Mouse (Mus musculus) ovary, postnatal 10 days (tissue): ENCODE measurements around the gene Herc2.

ENCODE experiments used
- DNase-seq: peaks from one replicate; pipeline ENCODE4 v3.0.0; 2022; ENCODE audit warnings: low spot score

The Herc2 gene

GRCm38 (mm10) chr7:56066634-56067033, 16.6 kb downstream of the Herc2 start:
- no peak for DNase-seq

GRCm38 (mm10) chr7:56071724-56072123, 21.7 kb downstream of the Herc2 start:
- no peak for DNase-seq

- DNase-seq, result no peak
These were observed 33.0 kb downstream of the Herc2 start for GRCm38 (mm10) chr7:56083034-56083433.

GRCm38 (mm10) chr7:56089097-56089496, 39.1 kb downstream of the Herc2 start:
- DNase-seq, result no peak

GRCm38 (mm10) chr7:56091445-56091844, 41.4 kb downstream of the Herc2 start:
- DNase-seq, result no peak

- no peak for DNase-seq
These were observed 52.4 kb downstream of the Herc2 start for GRCm38 (mm10) chr7:56102293-56102847.

GRCm38 (mm10) chr7:56112999-56113398, 63.0 kb downstream of the Herc2 start:
- DNase-seq, result no peak

GRCm38 (mm10) chr7:56114148-56114547, 64.2 kb downstream of the Herc2 start:
- DNase-seq, result no peak

- no peak for DNase-seq
These were observed 71.0 kb downstream of the Herc2 start for GRCm38 (mm10) chr7:56120968-56121367.

- no peak for DNase-seq
These were observed 71.4 kb downstream of the Herc2 start for GRCm38 (mm10) chr7:56121425-56121824.

- DNase-seq, result no peak
These were observed 78.1 kb downstream of the Herc2 start for GRCm38 (mm10) chr7:56128080-56128479.

GRCm38 (mm10) chr7:56129577-56129976, 79.6 kb downstream of the Herc2 start:
- DNase-seq, result no peak

- no peak for DNase-seq
These were observed 81.6 kb downstream of the Herc2 start for GRCm38 (mm10) chr7:56131548-56131947.

- DNase-seq, result no peak
These were observed 88.7 kb downstream of the Herc2 start for GRCm38 (mm10) chr7:56138706-56139105.

- no peak for DNase-seq
These were observed 96.4 kb downstream of the Herc2 start for GRCm38 (mm10) chr7:56146424-56146823.

GRCm38 (mm10) chr7:56148925-56149324, 98.9 kb downstream of the Herc2 start:
- DNase-seq, result no peak

- no peak for DNase-seq
These were observed 102.1 kb downstream of the Herc2 start for GRCm38 (mm10) chr7:56151885-56152676.

- DNase-seq, result no peak
These were observed 103.2 kb downstream of the Herc2 start for GRCm38 (mm10) chr7:56153161-56153560.

- no peak for DNase-seq
These were observed 103.6 kb downstream of the Herc2 start for GRCm38 (mm10) chr7:56153625-56154024.

- DNase-seq, result no peak
These were observed 113.3 kb downstream of the Herc2 start for GRCm38 (mm10) chr7:56163316-56163715.

- DNase-seq, result no peak
These were observed 118.7 kb downstream of the Herc2 start for GRCm38 (mm10) chr7:56168713-56169112.

- DNase-seq, result no peak
These were observed 127.4 kb downstream of the Herc2 start for GRCm38 (mm10) chr7:56177371-56177770.

- no peak for DNase-seq
These were observed 141.0 kb downstream of the Herc2 start for GRCm38 (mm10) chr7:56191041-56191440.

- no peak for DNase-seq
These were observed 141.7 kb downstream of the Herc2 start for GRCm38 (mm10) chr7:56191661-56192060.
